Mouse (Mus musculus) heart, postnatal 0 days (tissue): ENCODE measurements around the gene AL607142.1. TPM values are rescaled to one million over a fixed set of nuclear protein-coding genes. Genes with fewer than 3 reads are reported as not detected.

ENCODE experiments used
- ATAC-seq: fragments of 200-750 bp; cut with Nextera tagmentation; 2 replicates; pipeline ENCODE4 v1.8.0; 2017; ENCODE audit warnings: low read depth, moderate number of reproducible peaks, moderate library complexity; ENCODE audit not compliant: insufficient read depth
- DNase-seq: peaks from one replicate; pipeline ENCODE4 v3.0.0-alpha.2; 2016; ENCODE audit warnings: low spot score
- H3K27ac ChIP-seq: fragments of 300-500 bp; sonication (generic); 2 replicates; pipeline ENCODE4 v1.5.1; 2014; ENCODE audit warnings: low read depth, mild to moderate bottlenecking
- H3K27me3 ChIP-seq: fragments of 300-500 bp; sonication (generic); 2 replicates; pipeline ENCODE4 v1.6.1; 2014; ENCODE audit warnings: low read length, mixed read lengths; ENCODE audit not compliant: control insufficient read depth, insufficient read depth
- H3K36me3 ChIP-seq: fragments of 300-500 bp; sonication (generic); replicated peaks from 2 replicates; pipeline ENCODE4 v1.6.1; 2014; ENCODE audit warnings: low read length, mixed read lengths; ENCODE audit not compliant: control insufficient read depth, insufficient read depth
- H3K4me1 ChIP-seq: fragments of 300-500 bp; sonication (generic); 2 replicates; pipeline ENCODE4 v1.6.1; 2014; ENCODE audit warnings: antibody characterized with exemption; ENCODE audit not compliant: control insufficient read depth, insufficient read depth
- H3K4me2 ChIP-seq: fragments of 300-500 bp; sonication (generic); 2 replicates; pipeline ENCODE4 v1.6.1; 2014; ENCODE audit warnings: low read depth, mild to moderate bottlenecking, low read length, moderate library complexity
- H3K4me3 ChIP-seq: fragments of 300-500 bp; sonication (generic); 2 replicates; pipeline ENCODE4 v1.5.1; 2014; ENCODE audit warnings: low read depth, low read length
- H3K9ac ChIP-seq: fragments of 300-500 bp; sonication (generic); replicated peaks from 2 replicates; pipeline ENCODE4 v1.6.1; 2014; ENCODE audit warnings: low read depth, low read length, mixed read lengths
- H3K9me3 ChIP-seq: fragments of 300-500 bp; sonication (generic); replicated peaks from 2 replicates; pipeline ENCODE4 v1.6.1; 2016; ENCODE audit warnings: low read length; ENCODE audit not compliant: control insufficient read depth
- CTCF ChIP-seq: IDR thresholded peaks from 2 replicates; pipeline ENCODE4 v1.5.1; 2016; ENCODE audit warnings: antibody characterized with exemption, control low read depth, low read depth
- EP300 ChIP-seq: IDR thresholded peaks from 2 replicates; pipeline ENCODE4 v1.6.1; 2016; ENCODE audit warnings: antibody characterized with exemption, low read depth
- WGBS: fragments of 180-500 bp; shearing (Covaris S2); extraction: QIAGEN DNeasy Blood & Tissue Kit; methylation state at CpG from one replicate; pipeline ENCODE4 v1.1.7; 2014; 5-methylcytosine and 5-hydroxymethylcytosine counted together
- polyA plus RNA-seq: library from polyadenylated mRNA; unstranded; fragments of >200 nt; fragmentation: Nextera tagmentation; extraction: Ambion mirVana; gene quantifications from 2 replicates; pipeline ENCODE4 v1.2.1, GENCODE M21; 2015
- total RNA-seq: library from RNA; depleted of rRNA; stranded (reverse); fragments of >200 nt; gene quantifications from 2 replicates; pipeline ENCODE4 v1.2.3, GENCODE M21; 2014; ENCODE audit warnings: low replicate concordance

The AL607142.1 gene
- total and polyA plus RNA-seq, 2 experiments from 2014 or later = not detected

DNA sequence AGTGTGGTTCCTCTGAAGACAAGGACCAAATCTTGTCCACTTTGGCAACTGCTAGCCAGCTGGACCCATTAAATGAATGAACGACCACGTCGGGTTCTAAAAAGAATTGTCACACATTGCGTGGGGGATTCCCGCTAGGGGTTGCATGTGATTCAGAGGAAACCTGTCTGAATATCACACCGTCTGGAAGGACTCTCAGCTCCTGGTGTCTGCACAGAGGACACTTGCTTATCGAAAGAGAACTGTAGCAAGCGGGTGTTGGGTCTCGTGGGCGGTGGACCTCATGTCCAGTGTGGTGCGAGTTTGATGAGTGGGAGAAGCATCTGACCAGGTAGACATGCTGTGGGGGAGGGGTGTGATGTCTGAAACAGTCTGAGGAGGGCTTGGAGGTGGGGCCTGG is 2.0 kb upstream of the AL607142.1 start:
- H3K4me3 ChIP-seq = no peak overlapping the region
- no peak for TF ChIP-seq EP300
- TF ChIP-seq CTCF = no peak
- 88% methylated on average over 11 of the region's 11 CpGs for WGBS
- ATAC-seq (no peak), DNase-seq (no peak)
- H3K27me3 ChIP-seq = no peaks in the 10 kb centered on the region
- no peaks in the 10 kb centered on the region for H3K4me1 ChIP-seq
- H3K4me2 ChIP-seq = no peak overlapping the region
- H3K36me3 ChIP-seq = no peaks in the 10 kb centered on the region
- H3K9ac ChIP-seq = no peak overlapping the region
- no peaks in the 10 kb centered on the region for H3K9me3 ChIP-seq
- H3K27ac ChIP-seq = no peak overlapping the region

DNA sequence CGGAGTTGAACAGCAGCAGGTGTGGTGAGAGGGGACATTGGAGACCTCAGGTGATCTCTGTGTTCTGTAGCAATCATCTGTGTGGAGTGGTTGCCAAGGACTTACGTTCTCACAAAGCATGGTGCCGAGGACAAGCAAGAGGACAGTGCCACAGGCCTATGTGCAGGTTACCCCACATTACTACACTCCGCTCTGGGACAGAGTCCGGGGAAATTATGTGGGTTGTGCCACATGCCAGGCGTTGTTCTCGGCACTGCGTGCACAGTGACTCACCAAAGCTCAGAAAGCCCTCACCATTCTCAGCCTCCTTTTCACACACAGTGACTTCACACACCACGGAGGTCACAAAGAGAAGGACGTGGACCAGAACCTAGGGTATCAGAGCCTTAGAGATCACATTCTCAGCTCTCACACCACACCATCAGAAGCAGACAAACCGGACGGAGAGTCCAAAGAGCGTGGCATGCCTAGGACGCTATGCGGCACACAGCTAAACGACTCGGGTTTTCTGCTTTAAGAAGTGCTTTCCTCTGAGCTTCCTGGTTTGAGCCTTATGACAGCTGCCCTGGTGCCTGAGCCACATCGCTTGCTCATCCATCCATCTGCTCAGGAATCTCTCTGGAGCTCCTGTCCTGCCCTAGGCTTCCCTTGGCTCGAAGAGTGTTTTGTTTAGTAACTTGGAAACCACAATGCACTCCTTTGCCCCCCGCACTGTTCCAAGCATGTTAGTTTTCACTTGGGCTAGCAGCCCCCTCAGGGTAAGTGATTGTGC is 1.3 kb upstream of the AL607142.1 start:
- DNase-seq (no peak), ATAC-seq (no peak)
- no peak overlapping the region for H3K4me3 ChIP-seq
- no peaks in the 10 kb centered on the region for H3K27me3 ChIP-seq
- H3K4me1 ChIP-seq = no peaks in the 10 kb centered on the region
- no peaks in the 10 kb centered on the region for H3K36me3 ChIP-seq
- H3K27ac ChIP-seq = no peak overlapping the region
- no peak overlapping the region for H3K9ac ChIP-seq
- H3K9me3 ChIP-seq = no peaks in the 10 kb centered on the region
- H3K4me2 ChIP-seq = no peak overlapping the region
- TF ChIP-seq CTCF (no peak), EP300 (no peak)
- WGBS = 91% methylated on average over 20 of the region's 20 CpGs

DNA sequence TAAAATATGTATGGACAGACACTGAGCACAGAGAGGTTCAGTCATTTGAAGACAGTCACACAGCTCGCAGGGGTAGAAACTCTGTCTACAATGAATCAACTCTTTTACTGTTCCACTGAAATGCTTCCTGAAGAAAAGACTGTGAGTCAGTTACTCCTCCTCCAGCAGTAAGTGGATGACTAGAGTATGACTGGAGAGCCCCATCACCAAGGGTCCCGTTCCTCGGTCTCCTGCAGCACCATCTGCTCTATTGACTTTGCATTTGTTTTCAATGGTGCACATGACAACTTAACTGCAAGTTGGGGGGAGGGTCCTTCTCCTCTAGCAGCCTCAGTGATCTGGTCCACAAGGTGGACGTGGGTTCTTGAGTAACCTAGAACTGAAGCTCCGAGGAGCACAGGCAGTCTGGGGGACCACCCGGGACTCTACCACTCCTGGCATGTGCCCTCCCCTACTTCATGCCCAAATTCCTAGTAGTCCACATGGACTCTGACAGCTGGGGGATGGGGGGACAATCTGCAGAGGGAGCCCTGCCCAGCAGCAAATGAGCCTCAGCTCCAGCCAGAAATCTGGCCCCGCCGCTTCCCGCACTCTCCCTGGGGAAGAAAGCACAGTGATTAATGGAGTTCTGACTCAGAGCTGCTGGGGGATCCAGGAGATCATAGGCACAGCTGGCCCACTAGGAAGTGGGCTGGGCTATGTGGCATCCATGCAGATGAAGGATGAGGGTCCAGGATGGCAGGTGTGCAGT is 2.2 kb downstream of the AL607142.1 start:
- Histone ChIP-seq H3K36me3 (no peaks in the 10 kb centered on the region), H3K4me2 (no peak overlapping the region), H3K9ac (no peak overlapping the region), H3K9me3 (no peaks in the 10 kb centered on the region), H3K27me3 (no peaks in the 10 kb centered on the region), H3K4me3 (no peak overlapping the region), H3K27ac (no peak overlapping the region), H3K4me1 (peaks cover 19% of the 10 kb centered on the region)
- ATAC-seq = 0 out of 2 replicates have a peak, but pooled peaks have one; percentile 14
- DNase-seq = no peak
- TF ChIP-seq CTCF (no peak), EP300 (no peak)
- 85% methylated on average over 9 of the region's 9 CpGs for WGBS

DNA sequence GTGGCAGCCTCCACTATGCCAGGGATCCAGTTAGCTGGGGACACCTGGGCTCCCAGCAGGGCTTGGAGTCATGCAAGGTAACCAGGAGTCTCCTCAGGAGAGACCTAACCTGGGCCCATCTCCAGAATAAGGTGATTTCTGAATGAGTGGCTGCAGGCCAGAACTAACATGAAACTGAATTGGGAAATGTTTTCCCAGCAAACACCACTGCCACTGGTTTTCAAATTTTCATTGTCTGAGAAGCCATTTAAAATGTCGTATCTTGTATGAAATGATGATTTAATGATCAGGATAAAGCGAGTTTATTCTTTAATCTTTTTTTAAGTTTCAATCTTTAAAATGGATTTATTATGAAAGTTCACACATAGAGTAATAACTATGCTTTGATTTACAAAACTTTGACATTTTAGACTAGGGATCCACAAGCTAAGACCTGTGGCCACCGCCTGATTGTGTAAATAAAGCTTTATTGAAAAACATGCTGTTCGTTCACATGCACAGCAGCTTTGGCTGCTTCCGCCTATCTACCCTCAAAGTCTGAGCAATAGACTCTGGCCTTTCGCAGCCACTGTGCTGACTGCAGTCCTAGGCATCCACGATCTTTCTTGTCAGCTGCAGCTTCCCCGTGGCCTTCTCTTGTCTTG is 2.9 kb downstream of the AL607142.1 start:
- TF ChIP-seq EP300 = no peak
- TF ChIP-seq CTCF = no peak
- H3K9ac ChIP-seq = no peak overlapping the region

DNA sequence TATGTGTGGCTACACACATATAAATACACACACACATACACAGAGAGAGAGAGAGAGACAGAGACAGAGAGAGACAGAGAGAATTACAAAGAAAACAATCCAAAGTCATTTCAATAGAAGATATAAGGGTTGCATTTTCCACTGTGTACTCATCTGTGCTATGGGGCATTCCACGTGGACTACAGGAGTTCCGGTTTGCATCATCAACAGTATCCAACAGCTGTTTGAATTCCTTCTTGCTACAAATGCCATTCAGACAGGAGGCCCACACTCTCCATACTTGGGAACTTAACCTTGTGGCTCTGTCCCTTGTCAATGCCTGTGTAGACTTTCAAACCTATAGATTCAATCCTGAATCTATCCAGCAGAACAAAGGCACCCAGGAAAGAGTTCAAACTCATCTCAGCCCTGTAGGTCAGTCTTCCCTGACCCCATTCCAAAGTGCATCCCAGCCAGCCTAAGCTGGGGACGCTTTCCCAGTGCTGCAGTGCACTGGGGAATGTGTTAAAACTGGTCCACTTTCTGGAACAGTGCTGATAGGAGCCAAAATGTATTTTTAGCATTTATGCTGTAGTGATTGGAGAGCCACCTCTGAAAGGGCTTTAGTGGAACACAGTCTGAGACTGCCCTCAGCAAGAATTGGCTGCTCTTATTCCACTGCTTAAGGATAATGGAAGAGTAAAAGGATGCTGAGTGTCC is 4.2 kb downstream of the AL607142.1 start:
- DNase-seq = peak; percentile 81
- peak; percentile 80 for ATAC-seq
- TF ChIP-seq CTCF (no peak), EP300 (no peak)
- WGBS = 22% methylated on average over 3 of the region's 3 CpGs
- H3K27me3 ChIP-seq = no peaks in the 10 kb centered on the region
- H3K4me3 ChIP-seq = no peak overlapping the region
- H3K9me3 ChIP-seq = no peaks in the 10 kb centered on the region
- peaks cover 19% of the 10 kb centered on the region for H3K4me1 ChIP-seq
- H3K4me2 ChIP-seq = no peak overlapping the region
- no peaks in the 10 kb centered on the region for H3K36me3 ChIP-seq
- H3K27ac ChIP-seq = peak overlapping the region; percentile 76
- 0 out of 2 replicates have a peak overlapping the region, but pooled peaks have one; percentile 2 for H3K9ac ChIP-seq

More for the DNA sequence above, 2.9 kb downstream of the AL607142.1 start:
- H3K9me3 ChIP-seq = no peaks in the 10 kb centered on the region
- no peak overlapping the region for H3K27ac ChIP-seq
- H3K4me1 ChIP-seq = peaks cover 19% of the 10 kb centered on the region
- ATAC-seq = no peak
- H3K4me3 ChIP-seq = no peak overlapping the region
- WGBS = 92% methylated on average over 8 of the region's 8 CpGs
- no peaks in the 10 kb centered on the region for H3K27me3 ChIP-seq
- H3K4me2 ChIP-seq = no peak overlapping the region
- no peak for DNase-seq
- H3K36me3 ChIP-seq = no peaks in the 10 kb centered on the region
